Mouse (Mus musculus): ENCODE data around the gene Paqr5. TPM values are rescaled to one million over a fixed set of nuclear protein-coding genes. Genes with fewer than 3 reads are reported as not detected.

The Paqr5 gene
- polyA plus RNA-seq, 2 experiments = 0.08 to 0.11 TPM

GRCm38 (mm10) chr9:61972031-61972430, 54.6 kb downstream of the Paqr5 start:
- no peak overlapping the region for H3K4me3 ChIP-seq (ENCODE audit: insufficient read depth in 1 of 2, low read depth in 2 of 2, low read length in 2 of 2)
- no peaks in the 10 kb centered on the region for H3K27me3 ChIP-seq (ENCODE audit: control insufficient read depth, insufficient read depth, low read length)
- ATAC-seq (ENCODE audit: insufficient read depth) (no peak), DNase-seq (ENCODE audit: low read depth in 3 of 3, low spot score in 3 of 3) (no peak)
- 61% methylated on average over 9 of the region's 9 CpGs for WGBS (ENCODE audit: insufficient replicate concordance)
- TF ChIP-seq CTCF (IDR thresholded peaks at IDR 0.05; ENCODE audit: low read depth) (no peak), EP300 (IDR thresholded peaks at IDR 0.05; ENCODE audit: low read depth) (no peak)
- H3K4me2 ChIP-seq (ENCODE audit: low read depth) = no peak overlapping the region
- H3K4me1 ChIP-seq (replicated peaks; ENCODE audit: control insufficient read depth in 2 of 2, insufficient read depth in 2 of 2, low read length in 1 of 2) = no peaks in the 10 kb centered on the region; a peak in 1 of 4 replicates
- no peak overlapping the region for H3K27ac ChIP-seq
- no peak overlapping the region for H3K9ac ChIP-seq (replicated peaks)
- H3K36me3 ChIP-seq (replicated peaks; ENCODE audit: control insufficient read depth, insufficient read depth, low read depth) = no peaks in the 10 kb centered on the region
- no peaks in the 10 kb centered on the region for H3K9me3 ChIP-seq (ENCODE audit: control insufficient read depth, low read length)

- H3K4me3 ChIP-seq (ENCODE audit: insufficient read depth in 1 of 2, low read depth in 2 of 2, low read length in 2 of 2) = no peak overlapping the region
- no peak overlapping the region for H3K9ac ChIP-seq (replicated peaks)
- no peak for ATAC-seq (ENCODE audit: insufficient read depth)
- no peaks in the 10 kb centered on the region for H3K27me3 ChIP-seq (ENCODE audit: control insufficient read depth, insufficient read depth, low read length)
- H3K4me1 ChIP-seq (replicated peaks; ENCODE audit: control insufficient read depth in 2 of 2, insufficient read depth in 2 of 2, low read length in 1 of 2) = no peaks in the 10 kb centered on the region
- H3K36me3 ChIP-seq (replicated peaks; ENCODE audit: control insufficient read depth, insufficient read depth, low read depth) = no peaks in the 10 kb centered on the region
- 11% methylated on average over 3 of the region's 3 CpGs for WGBS (ENCODE audit: insufficient replicate concordance)
- TF ChIP-seq EP300 (IDR thresholded peaks at IDR 0.05; ENCODE audit: low read depth) (no peak), CTCF (IDR thresholded peaks at IDR 0.05; ENCODE audit: low read depth) (no peak)
- H3K4me2 ChIP-seq (ENCODE audit: low read depth) = no peak overlapping the region
- no peak overlapping the region for H3K27ac ChIP-seq
- no peaks in the 10 kb centered on the region for H3K9me3 ChIP-seq (ENCODE audit: control insufficient read depth, low read length)
- DNase-seq (ENCODE audit: low read depth in 3 of 3, low spot score in 3 of 3) = no peak
Measured at GRCm38 (mm10) chr9:61971045-61971444, 55.6 kb downstream of the Paqr5 start.

GRCm38 (mm10) chr9:61967357-61967756, 59.3 kb downstream of the Paqr5 start:
- TF ChIP-seq CTCF (IDR thresholded peaks at IDR 0.05; ENCODE audit: low read depth) (no peak), EP300 (IDR thresholded peaks at IDR 0.05; ENCODE audit: low read depth) (no peak)
- Histone ChIP-seq H3K27me3 (ENCODE audit: control insufficient read depth, insufficient read depth, low read length) (no peaks in the 10 kb centered on the region), H3K36me3 (replicated peaks; ENCODE audit: control insufficient read depth, insufficient read depth, low read depth) (no peaks in the 10 kb centered on the region), H3K4me2 (ENCODE audit: low read depth) (no peak overlapping the region), H3K9me3 (ENCODE audit: control insufficient read depth, low read length) (no peaks in the 10 kb centered on the region), H3K9ac (replicated peaks) (no peak overlapping the region), H3K4me1 (replicated peaks; ENCODE audit: control insufficient read depth in 2 of 2, insufficient read depth in 2 of 2, low read length in 1 of 2) (peaks cover 0 to 12% of the 10 kb centered on the region in 2 experiments; a peak in 2 of 4 replicates), H3K4me3 (ENCODE audit: insufficient read depth in 1 of 2, low read depth in 2 of 2, low read length in 2 of 2) (no peak overlapping the region), H3K27ac (no peak overlapping the region)
- ATAC-seq (ENCODE audit: insufficient read depth) (no peak), DNase-seq (ENCODE audit: low read depth in 3 of 3, low spot score in 3 of 3) (no peak)
- WGBS (ENCODE audit: insufficient replicate concordance) = 65% methylated on average over 10 of the region's 10 CpGs

- Histone ChIP-seq H3K27ac (no peak overlapping the region), H3K4me1 (replicated peaks; ENCODE audit: control insufficient read depth in 2 of 2, insufficient read depth in 2 of 2, low read length in 1 of 2) (peaks cover 0 to 15% of the 10 kb centered on the region in 2 experiments; a peak in 2 of 4 replicates), H3K9ac (replicated peaks) (no peak overlapping the region), H3K4me3 (ENCODE audit: insufficient read depth in 1 of 2, low read depth in 2 of 2, low read length in 2 of 2) (no peak overlapping the region), H3K27me3 (ENCODE audit: control insufficient read depth, insufficient read depth, low read length) (no peaks in the 10 kb centered on the region), H3K36me3 (replicated peaks; ENCODE audit: control insufficient read depth, insufficient read depth, low read depth) (no peaks in the 10 kb centered on the region), H3K4me2 (ENCODE audit: low read depth) (no peak overlapping the region), H3K9me3 (ENCODE audit: control insufficient read depth, low read length) (no peaks in the 10 kb centered on the region)
- WGBS (ENCODE audit: insufficient replicate concordance) = 76% methylated on average over 7 of the region's 7 CpGs
- no peak for ATAC-seq (ENCODE audit: insufficient read depth)
- TF ChIP-seq CTCF (IDR thresholded peaks at IDR 0.05; ENCODE audit: low read depth) = no peak
- TF ChIP-seq EP300 (IDR thresholded peaks at IDR 0.05; ENCODE audit: low read depth) = no peak
- no peak for DNase-seq (ENCODE audit: low read depth in 3 of 3, low spot score in 3 of 3)
Measured at GRCm38 (mm10) chr9:61965987-61966386, 60.7 kb downstream of the Paqr5 start.

- Histone ChIP-seq H3K27ac (no peak overlapping the region), H3K9me3 (ENCODE audit: control insufficient read depth, low read length) (no peaks in the 10 kb centered on the region), H3K9ac (replicated peaks) (no peak overlapping the region), H3K36me3 (replicated peaks; ENCODE audit: control insufficient read depth, insufficient read depth, low read depth) (no peaks in the 10 kb centered on the region), H3K27me3 (ENCODE audit: control insufficient read depth, insufficient read depth, low read length) (no peaks in the 10 kb centered on the region), H3K4me3 (ENCODE audit: insufficient read depth in 1 of 2, low read depth in 2 of 2, low read length in 2 of 2) (no peak overlapping the region), H3K4me1 (replicated peaks; ENCODE audit: control insufficient read depth in 2 of 2, insufficient read depth in 2 of 2, low read length in 1 of 2) (peaks cover 0 to 19% of the 10 kb centered on the region in 2 experiments; a peak in 2 of 4 replicates), H3K4me2 (ENCODE audit: low read depth) (no peak overlapping the region)
- TF ChIP-seq CTCF (IDR thresholded peaks at IDR 0.05; ENCODE audit: low read depth) (peak; percentile 88), EP300 (IDR thresholded peaks at IDR 0.05; ENCODE audit: low read depth) (no peak)
- ATAC-seq (ENCODE audit: insufficient read depth) = no peak
- peak in 2 of 3 experiments; percentile 34 to 50 for DNase-seq (ENCODE audit: low read depth in 3 of 3, low spot score in 3 of 3)
- 6% methylated on average over 4 of the region's 4 CpGs for WGBS (ENCODE audit: insufficient replicate concordance)
Measured at GRCm38 (mm10) chr9:61965411-61965930, 61.2 kb downstream of the Paqr5 start.

Data from liver, embryonic 14.5 days (tissue).